Mouse (Mus musculus): ENCODE results near the gene Rnf212. TPM values are rescaled to one million over a fixed set of nuclear protein-coding genes. Genes with fewer than 3 reads are reported as not detected.

Gene Rnf212
- polyA plus RNA-seq, 1 experiment from 2014 or later, result not detected

DNA sequence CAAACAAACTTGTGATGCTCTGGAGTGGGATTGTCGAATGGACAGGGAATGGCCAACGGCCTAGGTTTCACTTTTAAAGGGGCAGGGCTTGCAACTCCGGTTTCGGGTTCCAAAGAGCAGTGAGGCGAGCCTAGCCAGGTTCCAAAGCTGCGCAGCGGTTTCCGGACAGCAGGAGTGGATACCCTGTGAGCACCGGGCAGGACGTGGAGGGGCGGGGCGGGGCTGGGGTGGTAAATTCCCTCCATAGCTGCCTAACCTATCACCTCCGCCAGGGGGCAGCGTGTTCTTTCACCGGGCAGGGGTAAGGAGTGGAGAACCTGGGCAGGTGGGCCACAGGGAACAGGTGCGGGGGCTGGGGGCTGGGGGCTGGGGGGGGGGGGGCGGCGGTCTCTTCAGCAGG is 82.5 kb downstream of the Rnf212 start, which contains the start of gene Fgfrl1:
Gene Fgfrl1, plus strand, starts transcription at position 112 of the 400 bp plus-strand sequence.
- ATAC-seq, result no peak
- no peaks in the 10 kb centered on the region for H3K36me3 ChIP-seq (ENCODE audit: control insufficient read depth, insufficient read depth, low read length)
- no peaks in the 10 kb centered on the region for H3K9me3 ChIP-seq (replicated peaks; ENCODE audit: control insufficient read depth, low read length, poor library complexity, severe bottlenecking)
- H3K4me2 ChIP-seq (ENCODE audit: low read length), result peak within 1 kb of the TSS; percentile 98
- peaks cover 13% of the 10 kb centered on the region for H3K27me3 ChIP-seq (ENCODE audit: control insufficient read depth, insufficient read depth, low read depth, low read length)
- no peak within 1 kb of the TSS for H3K27ac ChIP-seq (ENCODE audit: low read length)
- peak within 1 kb of the TSS; percentile 14; the same call in 1 of the 2 replicates for H3K4me3 ChIP-seq (ENCODE audit: low read depth, low read length)
- 6% methylated on average over 16 of the region's 18 CpGs for WGBS
- H3K4me1 ChIP-seq (ENCODE audit: control insufficient read depth, insufficient read depth, low read length), result peaks cover 13% of the 10 kb centered on the region
- no peak within 1 kb of the TSS for H3K9ac ChIP-seq (ENCODE audit: low read depth, low read length)

DNA sequence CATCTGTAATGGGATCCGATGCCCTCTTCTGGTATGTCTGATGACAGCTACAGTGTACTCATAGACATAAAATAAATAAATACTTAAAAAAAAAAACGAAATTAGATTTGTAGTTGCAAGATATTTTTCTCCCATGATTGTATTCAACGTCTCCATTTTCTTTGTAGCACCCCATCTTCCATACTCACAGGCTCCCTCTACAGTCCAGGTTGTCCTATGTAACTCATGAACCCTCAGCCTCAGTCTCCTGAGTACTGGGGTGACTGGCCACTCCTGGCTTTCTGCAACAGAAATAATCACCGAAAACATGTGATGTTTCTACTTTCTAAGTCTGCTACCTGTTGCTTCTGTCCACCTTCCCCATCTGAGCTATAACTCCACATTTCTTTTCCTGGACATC is 83.6 kb downstream of the Rnf212 start:
- no peaks in the 10 kb centered on the region for H3K9me3 ChIP-seq (replicated peaks; ENCODE audit: control insufficient read depth, low read length, poor library complexity, severe bottlenecking)
- peaks cover 13% of the 10 kb centered on the region for H3K27me3 ChIP-seq (ENCODE audit: control insufficient read depth, insufficient read depth, low read depth, low read length)
- H3K36me3 ChIP-seq (ENCODE audit: control insufficient read depth, insufficient read depth, low read length), result no peaks in the 10 kb centered on the region
- H3K4me1 ChIP-seq (ENCODE audit: control insufficient read depth, insufficient read depth, low read length), result peaks cover 13% of the 10 kb centered on the region
- no peak overlapping the region for H3K27ac ChIP-seq (ENCODE audit: low read length)
- H3K4me3 ChIP-seq (ENCODE audit: low read depth, low read length), result no peak overlapping the region
- ATAC-seq, result no peak
- no peak overlapping the region for H3K4me2 ChIP-seq (ENCODE audit: low read length)
- WGBS, result 71% methylated on average over 4 of the region's 4 CpGs
- no peak overlapping the region for H3K9ac ChIP-seq (ENCODE audit: low read depth, low read length)

DNA sequence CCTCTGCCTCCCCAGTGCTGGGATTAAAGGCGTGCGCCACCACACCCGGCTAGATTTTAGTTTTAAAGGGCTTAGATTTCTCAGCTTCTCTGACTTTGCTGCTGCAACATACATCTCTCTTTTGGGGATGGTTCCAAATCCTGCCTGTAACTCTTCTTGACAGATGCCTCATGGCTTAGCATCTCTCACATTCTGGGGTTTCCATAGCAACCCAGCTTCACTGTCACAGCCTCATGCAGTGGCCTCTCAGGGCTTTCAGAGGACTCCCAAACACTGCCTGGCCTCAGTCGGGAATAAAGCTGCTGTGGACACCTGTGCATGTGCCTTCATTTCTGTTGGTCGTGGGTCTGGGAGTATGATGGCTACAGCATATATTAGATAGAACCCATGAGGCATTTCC is 85.7 kb downstream of the Rnf212 start:
- Histone ChIP-seq H3K9me3 (replicated peaks; ENCODE audit: control insufficient read depth, low read length, poor library complexity, severe bottlenecking) (no peaks in the 10 kb centered on the region), H3K4me1 (ENCODE audit: control insufficient read depth, insufficient read depth, low read length) (peaks cover 6% of the 10 kb centered on the region), H3K27me3 (ENCODE audit: control insufficient read depth, insufficient read depth, low read depth, low read length) (peaks cover 11% of the 10 kb centered on the region), H3K4me2 (ENCODE audit: low read length) (no peak overlapping the region), H3K36me3 (ENCODE audit: control insufficient read depth, insufficient read depth, low read length) (no peaks in the 10 kb centered on the region), H3K4me3 (ENCODE audit: low read depth, low read length) (no peak overlapping the region), H3K9ac (ENCODE audit: low read depth, low read length) (no peak overlapping the region), H3K27ac (ENCODE audit: low read length) (no peak overlapping the region)
- WGBS, result 61% methylated on average over 5 of the region's 5 CpGs
- no peak for ATAC-seq

DNA sequence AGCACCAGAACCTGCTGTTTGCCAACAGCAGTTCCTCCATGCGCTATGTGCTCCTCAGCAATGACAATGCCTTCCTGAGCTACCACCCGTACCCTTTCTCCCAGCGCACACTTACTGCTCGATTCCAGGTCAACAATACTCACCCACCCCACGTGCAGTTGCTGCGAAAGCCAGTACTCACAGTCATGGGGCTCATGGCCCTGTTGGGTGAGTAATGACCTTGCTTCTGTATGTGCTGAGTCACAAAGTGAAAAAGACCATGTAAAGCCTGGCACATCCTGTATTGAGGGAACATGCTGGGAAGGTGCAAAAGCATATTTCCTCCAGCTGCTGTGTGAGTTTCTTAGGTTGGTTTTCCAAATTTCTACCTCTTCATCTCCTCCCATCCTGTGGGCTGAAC is 93.9 kb downstream of the Rnf212 start:
- Histone ChIP-seq H3K4me2 (ENCODE audit: low read length) (no peak overlapping the region), H3K9me3 (replicated peaks; ENCODE audit: control insufficient read depth, low read length, poor library complexity, severe bottlenecking) (no peaks in the 10 kb centered on the region), H3K9ac (ENCODE audit: low read depth, low read length) (no peak overlapping the region), H3K27me3 (ENCODE audit: control insufficient read depth, insufficient read depth, low read depth, low read length) (no peaks in the 10 kb centered on the region), H3K4me1 (ENCODE audit: control insufficient read depth, insufficient read depth, low read length) (peaks cover 9% of the 10 kb centered on the region), H3K27ac (ENCODE audit: low read length) (no peak overlapping the region), H3K4me3 (ENCODE audit: low read depth, low read length) (no peak overlapping the region), H3K36me3 (ENCODE audit: control insufficient read depth, insufficient read depth, low read length) (no peaks in the 10 kb centered on the region; the same call in 1 of the 2 replicates)
- ATAC-seq, result no peak
- WGBS, result 91% methylated on average over 6 of the region's 6 CpGs

DNA sequence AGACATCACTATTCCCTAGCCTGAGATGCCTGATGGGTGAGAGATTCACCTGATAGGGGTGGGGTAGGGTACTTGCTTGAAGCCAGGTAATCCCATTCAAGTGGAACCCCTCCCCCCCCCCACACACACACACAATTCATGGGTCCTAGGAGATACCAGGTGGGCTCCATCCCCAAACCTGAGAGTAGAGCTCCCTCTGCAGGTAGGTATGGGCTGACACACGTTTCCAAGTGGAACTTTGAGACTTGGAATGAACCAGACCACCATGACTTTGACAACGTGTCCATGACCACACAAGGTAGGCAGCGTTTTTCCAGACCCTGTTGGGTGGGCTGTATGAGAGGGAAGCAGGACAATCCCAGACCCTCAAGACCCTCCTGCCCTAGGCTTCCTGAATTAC is 94.9 kb downstream of the Rnf212 start:
- no peak for ATAC-seq
- H3K36me3 ChIP-seq (ENCODE audit: control insufficient read depth, insufficient read depth, low read length), result no peaks in the 10 kb centered on the region; the same call in 1 of the 2 replicates
- no peak overlapping the region for H3K27ac ChIP-seq (ENCODE audit: low read length)
- H3K4me3 ChIP-seq (ENCODE audit: low read depth, low read length), result no peak overlapping the region
- no peak overlapping the region for H3K4me2 ChIP-seq (ENCODE audit: low read length)
- 53% methylated on average over 3 of the region's 3 CpGs for WGBS
- peaks cover 9% of the 10 kb centered on the region for H3K4me1 ChIP-seq (ENCODE audit: control insufficient read depth, insufficient read depth, low read length)
- no peaks in the 10 kb centered on the region for H3K9me3 ChIP-seq (replicated peaks; ENCODE audit: control insufficient read depth, low read length, poor library complexity, severe bottlenecking)
- no peaks in the 10 kb centered on the region for H3K27me3 ChIP-seq (ENCODE audit: control insufficient read depth, insufficient read depth, low read depth, low read length)
- no peak overlapping the region for H3K9ac ChIP-seq (ENCODE audit: low read depth, low read length)

Other genes with a start within 250 kb of the Rnf212 start
- 70.7 and 88.6 TPM in 2 replicates for gene Cplx1, start 225.0 kb downstream of the Rnf212 start, polyA plus RNA-seq (2015; fragmentation: Nextera tagmentation; extraction: Ambion mirVana)
- 55.9 and 57.4 TPM in 2 replicates for gene Gak, start 145.2 kb downstream of the Rnf212 start, polyA plus RNA-seq (2015; fragmentation: Nextera tagmentation; extraction: Ambion mirVana)
- gene Tmem175, start 145.2 kb downstream of the Rnf212 start, polyA plus RNA-seq (2015; fragmentation: Nextera tagmentation; extraction: Ambion mirVana), result 22.0 and 25.1 TPM in 2 replicates
- gene Idua, start 114.7 kb downstream of the Rnf212 start, polyA plus RNA-seq (2015; fragmentation: Nextera tagmentation; extraction: Ambion mirVana), result 13.1 and 14.4 TPM in 2 replicates
- gene Dgkq, start 105.3 kb downstream of the Rnf212 start, polyA plus RNA-seq (2015; fragmentation: Nextera tagmentation; extraction: Ambion mirVana), result 33.0 and 36.9 TPM in 2 replicates
- gene Slc26a1, start 99.4 kb downstream of the Rnf212 start, polyA plus RNA-seq (2015; fragmentation: Nextera tagmentation; extraction: Ambion mirVana), result 4.3 and 4.4 TPM in 2 replicates
- gene Fgfrl1, start 82.6 kb downstream of the Rnf212 start, polyA plus RNA-seq (2015; fragmentation: Nextera tagmentation; extraction: Ambion mirVana), result 3.3 and 3.5 TPM in 2 replicates
- gene Tmed11, start 20.4 kb upstream of the Rnf212 start, polyA plus RNA-seq (2015; fragmentation: Nextera tagmentation; extraction: Ambion mirVana), result not detected in 2 replicates
- not detected in 2 replicates for gene Vmn2r8, start 33.9 kb upstream of the Rnf212 start, polyA plus RNA-seq (2015; fragmentation: Nextera tagmentation; extraction: Ambion mirVana)
- not detected in 2 replicates for gene Vmn2r9, start 77.6 kb upstream of the Rnf212 start, polyA plus RNA-seq (2015; fragmentation: Nextera tagmentation; extraction: Ambion mirVana)
- gene Vmn2r10, start 231.5 kb upstream of the Rnf212 start, polyA plus RNA-seq (2015; fragmentation: Nextera tagmentation; extraction: Ambion mirVana), result not detected in 2 replicates

Data from midbrain, embryonic 16.5 days (tissue).